Mouse (Mus musculus) cerebellum, adult 2 months (tissue): Measurements from ENCODE around the gene Csf3.

Experiments used
- CTCF ChIP-seq: fragments of 200-500 bp; IDR thresholded peaks from 2 replicates; pipeline ENCODE4 v1.5.1; 2011; ENCODE audit warnings: low read depth, mild to moderate bottlenecking, control low read depth, low read length, moderate library complexity, borderline replicate concordance; ENCODE audit not compliant: insufficient read depth
- POLR2A ChIP-seq: fragments of 200-500 bp; IDR thresholded peaks from 2 replicates; pipeline ENCODE4 v1.6.1; 2011; ENCODE audit warnings: low read length, control low read depth, borderline replicate concordance; ENCODE audit not compliant: insufficient read depth

DNA sequence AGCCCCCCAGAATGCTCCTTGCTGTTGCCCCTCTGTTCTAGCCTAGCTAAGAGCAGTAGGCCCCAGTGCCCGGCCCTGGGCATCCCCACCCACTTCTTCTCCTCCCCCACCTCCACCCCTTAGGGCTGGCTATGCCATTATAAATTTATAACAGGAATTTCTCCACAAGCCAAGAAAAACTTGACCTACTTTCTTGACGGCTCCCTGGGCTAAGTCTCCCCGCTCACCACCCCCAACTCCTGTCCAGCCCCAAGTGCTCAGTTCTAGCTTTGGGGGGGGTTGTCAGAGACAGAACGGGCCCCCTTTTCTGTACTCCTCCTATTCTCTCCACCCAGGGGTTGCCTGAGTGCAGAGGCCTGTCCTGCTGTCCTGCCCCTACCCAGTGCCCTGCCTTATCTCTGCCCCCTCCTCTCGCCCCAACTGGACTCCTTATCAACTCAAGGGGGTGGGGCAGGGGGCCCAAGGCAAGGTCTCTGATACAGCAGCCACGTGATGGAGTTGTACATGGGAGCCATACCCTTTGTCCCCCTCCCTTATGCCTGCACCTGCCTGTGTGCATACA is 50.2 kb downstream of the Csf3 start:
- TF ChIP-seq CTCF (no peak), POLR2A (no peak)
